Comparison of ENCODE assay signal across 8 mouse cellular contexts in the genomic region with DNA sequence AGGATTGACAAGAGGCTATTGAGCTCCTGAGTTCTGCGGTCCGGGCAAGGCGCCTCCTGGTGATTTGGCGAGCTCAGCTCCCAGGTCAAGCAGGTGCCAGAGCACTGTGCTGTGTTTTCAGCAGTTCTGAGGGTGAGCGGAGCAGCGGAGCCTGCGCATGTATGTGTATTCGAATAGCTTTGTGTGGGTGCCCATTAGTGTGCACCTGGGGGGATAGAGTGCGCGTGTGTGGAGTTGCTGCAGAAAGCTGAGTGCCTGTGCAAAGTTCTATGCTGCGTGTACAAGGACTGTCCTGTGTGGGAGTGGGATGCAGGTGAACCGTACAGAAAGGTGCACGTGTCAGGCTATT. TPM values are rescaled to one million over a fixed set of nuclear protein-coding genes. Genes with fewer than 3 reads are reported as not detected.
DNase-seq lines count a peak whose midpoint lies in the region; ATAC-seq and TF ChIP-seq lines count a peak whose summit lies in the region.

A gene (plus strand): TSS at position 73 of the 349 bp plus-strand sequence.

- 16% methylated on average over 13 of the region's 13 CpGs for WGBS in kidney, embryonic 14.5 days
- 16% methylated on average over 13 of the region's 13 CpGs for WGBS in bone marrow, adult 2 months
- WGBS in hindbrain, embryonic 10.5 days, result 23% methylated on average over 13 of the region's 13 CpGs
- 19% methylated on average over 13 of the region's 13 CpGs for WGBS in midbrain, embryonic 12.5 days

- no peak for TF ChIP-seq POLR2A in bone marrow, adult 2 months (IDR thresholded peaks at IDR 0.05; ENCODE audit: borderline replicate concordance, control insufficient read depth, low read depth, low read length)

- H3K4me3 ChIP-seq in kidney, embryonic 14.5 days (ENCODE audit: low read length), result peak within 1 kb of the TSS; percentile 30
- H3K4me3 ChIP-seq in bone marrow, adult 2 months (replicated peaks; ENCODE audit: control insufficient read depth, low read depth, low read length), result no peak within 1 kb of the TSS
- peak within 1 kb of the TSS; percentile 51 for H3K4me3 ChIP-seq in hindbrain, embryonic 10.5 days
- peak within 1 kb of the TSS; percentile 44 for H3K4me3 ChIP-seq in midbrain, embryonic 12.5 days

- no peak within 1 kb of the TSS for H3K9ac ChIP-seq in kidney, embryonic 14.5 days (ENCODE audit: low read depth, low read length)
- peak within 1 kb of the TSS; percentile 31 for H3K9ac ChIP-seq in midbrain, embryonic 12.5 days (replicated peaks)

- TF ChIP-seq CTCF in bone marrow, adult 2 months (IDR thresholded peaks at IDR 0.05; ENCODE audit: control insufficient read depth, insufficient read depth, low read length), result no peak

- H3K4me2 ChIP-seq in kidney, embryonic 14.5 days (replicated peaks; ENCODE audit: low read depth, low read length), result peak within 1 kb of the TSS; percentile 60
- peak within 1 kb of the TSS; percentile 58 for H3K4me2 ChIP-seq in midbrain, embryonic 12.5 days (replicated peaks)

- peaks cover 10% of the 10 kb centered on the region; the same call in 1 of the 2 replicates for H3K4me1 ChIP-seq in kidney, embryonic 14.5 days (ENCODE audit: control insufficient read depth, insufficient read depth, low read length)
- no peaks in the 10 kb centered on the region for H3K4me1 ChIP-seq in bone marrow, adult 2 months (ENCODE audit: control insufficient read depth, insufficient read depth, low read length)
- peaks cover 24% of the 10 kb centered on the region for H3K4me1 ChIP-seq in hindbrain, embryonic 10.5 days (replicated peaks)
- H3K4me1 ChIP-seq in midbrain, embryonic 12.5 days, result peaks cover 20% of the 10 kb centered on the region

- ATAC-seq in kidney, embryonic 14.5 days (ENCODE audit: low FRiP score, low TSS enrichment), result peak; percentile 34; the same call in 1 of the 2 replicates
- ATAC-seq in midbrain, embryonic 12.5 days (ENCODE audit: low FRiP score, low read depth), result no peak

- no peak for DNase-seq in kidney, adult 8-10 months
- DNase-seq in hindbrain, embryonic 10.5 days (ENCODE audit: low spot score), result no peak
- DNase-seq in embryo, embryonic 9.5 days (ENCODE audit: extremely low spot score), result no peak
- no peak for DNase-seq in frontal cortex, postnatal 25 days (ENCODE audit: low spot score in 2 of 2)
- no peak for DNase-seq in embryo, embryonic 10.5 days (ENCODE audit: low spot score)

- no peaks in the 10 kb centered on the region for H3K36me3 ChIP-seq in kidney, embryonic 14.5 days (ENCODE audit: control insufficient read depth, insufficient read depth, low read length)
- H3K36me3 ChIP-seq in hindbrain, embryonic 10.5 days, result no peaks in the 10 kb centered on the region
- no peaks in the 10 kb centered on the region for H3K36me3 ChIP-seq in midbrain, embryonic 12.5 days

- H3K9me3 ChIP-seq in kidney, embryonic 14.5 days (ENCODE audit: control insufficient read depth, low read length), result no peaks in the 10 kb centered on the region
- H3K9me3 ChIP-seq in hindbrain, embryonic 10.5 days, result no peaks in the 10 kb centered on the region
- H3K9me3 ChIP-seq in midbrain, embryonic 12.5 days, result no peaks in the 10 kb centered on the region

- H3K27me3 ChIP-seq in kidney, embryonic 14.5 days (ENCODE audit: control insufficient read depth, insufficient read depth, low read length), result peaks cover 3% of the 10 kb centered on the region; the same call in 1 of the 2 replicates
- H3K27me3 ChIP-seq in hindbrain, embryonic 10.5 days (ENCODE audit: insufficient read depth, poor library complexity, severe bottlenecking), result peaks cover 38% of the 10 kb centered on the region
- peaks cover 38% of the 10 kb centered on the region for H3K27me3 ChIP-seq in midbrain, embryonic 12.5 days

- H3K27ac ChIP-seq in kidney, embryonic 14.5 days (ENCODE audit: low read depth, low read length), result no peak within 1 kb of the TSS
- no peak within 1 kb of the TSS for H3K27ac ChIP-seq in bone marrow, adult 2 months (ENCODE audit: control insufficient read depth, insufficient read depth, low read depth, low read length, poor library complexity)
- no peak within 1 kb of the TSS for H3K27ac ChIP-seq in hindbrain, embryonic 10.5 days
- H3K27ac ChIP-seq in midbrain, embryonic 12.5 days (replicated peaks), result no peak within 1 kb of the TSS

RNA-seq across cellular contexts. Expression of the gene that starts here (rescaled TPM):
- not detected in 2 replicates for polyA plus RNA-seq in kidney, embryonic 14.5 days (2014; fragmentation: Nextera tagmentation; extraction: Ambion mirVana)
- 4.4 and 20.8 TPM in 2 replicates for polyA plus RNA-seq in bone marrow, adult 2 months (2011; ENCODE audit: insufficient read depth, insufficient read length, low replicate concordance, missing spikeins)
- 0.29 and 0.78 TPM in 2 replicates for polyA plus RNA-seq in hindbrain, embryonic 10.5 days (2016; fragmentation: Nextera tagmentation; extraction: Ambion mirVana)
- 1.3 TPM in 2 replicates for polyA plus RNA-seq in midbrain, embryonic 12.5 days (2016; fragmentation: Nextera tagmentation; extraction: Ambion mirVana)

Comparison
In these comparisons a context has a peak if more than half of its experiments do, and no peak if none do; other contexts are left out.
1. Peak in ATAC-seq, H3K4me3 ChIP-seq and H3K4me2 ChIP-seq in kidney, embryonic 14.5 days; RNA of the gene not detected or under 1 TPM.